Mouse (Mus musculus) MEL-GATA-1-ER (cell line): Measurements from ENCODE around the gene Trim25.
"Not testable (repeated sequence)": the region's sequence is repeated elsewhere in the genome, so short reads cannot be mapped to it uniquely, and the experiment has no call there.

Experiments used
- DNase-seq: peaks from one replicate; pipeline ENCODE4 v3.0.0-alpha.2; 2012; ENCODE audit warnings: low read depth; ENCODE audit errors: extremely low read depth

Trim25 gene

GRCm38 (mm10) chr11:89023477-89023876 lies 24.3 kb downstream of the Trim25 start:
- DNase-seq: no peak

GRCm38 (mm10) chr11:89024181-89024881 lies 25.2 kb downstream of the Trim25 start:
- peak; percentile 76 for DNase-seq

- DNase-seq: no peak
Measured at GRCm38 (mm10) chr11:89025603-89026002, 26.4 kb downstream of the Trim25 start.

GRCm38 (mm10) chr11:89026117-89026516 lies 26.9 kb downstream of the Trim25 start:
- no peak for DNase-seq

GRCm38 (mm10) chr11:89027955-89028361 lies 28.8 kb downstream of the Trim25 start:
- peak; percentile 75 for DNase-seq

- peak; percentile 88 for DNase-seq
Measured at GRCm38 (mm10) chr11:89028871-89029405, 29.8 kb downstream of the Trim25 start.

- DNase-seq: no peak
Measured at GRCm38 (mm10) chr11:89030552-89030951, 31.4 kb downstream of the Trim25 start.

- no peak for DNase-seq
Measured at GRCm38 (mm10) chr11:89031189-89031588, 32.0 kb downstream of the Trim25 start.

GRCm38 (mm10) chr11:89034592-89034991 lies 35.4 kb downstream of the Trim25 start:
- DNase-seq: no peak

GRCm38 (mm10) chr11:89035552-89035951 lies 36.4 kb downstream of the Trim25 start:
- no peak for DNase-seq

- DNase-seq: no peak
Measured at GRCm38 (mm10) chr11:89038496-89038895, 39.3 kb downstream of the Trim25 start.

- no peak for DNase-seq
Measured at GRCm38 (mm10) chr11:89039325-89039724, 40.1 kb downstream of the Trim25 start.

GRCm38 (mm10) chr11:89041073-89041472 lies 41.9 kb downstream of the Trim25 start:
- DNase-seq: not testable (repeated sequence)

- no peak for DNase-seq
Measured at GRCm38 (mm10) chr11:89043046-89043445, 43.9 kb downstream of the Trim25 start.

GRCm38 (mm10) chr11:89045501-89045900 lies 46.3 kb downstream of the Trim25 start:
- DNase-seq: not testable (repeated sequence)

GRCm38 (mm10) chr11:89046021-89046420 lies 46.8 kb downstream of the Trim25 start:
- DNase-seq: no peak

GRCm38 (mm10) chr11:89051767-89052166 lies 52.6 kb downstream of the Trim25 start:
- DNase-seq: no peak

- no peak for DNase-seq
Measured at GRCm38 (mm10) chr11:89055931-89056690, 56.9 kb downstream of the Trim25 start.

GRCm38 (mm10) chr11:89058515-89059270 lies 59.5 kb downstream of the Trim25 start:
- DNase-seq: peak; percentile 67

GRCm38 (mm10) chr11:89059919-89060422 lies 60.8 kb downstream of the Trim25 start:
- peak; percentile 28 for DNase-seq

GRCm38 (mm10) chr11:89060423-89061089 lies 61.4 kb downstream of the Trim25 start:
- peak; percentile 66 for DNase-seq
